22 mouse cellular contexts compared by ENCODE assay signal in genomic region chr14:85757343-85757742, GRCm38 (mm10).
DNase-seq lines count a peak whose midpoint lies in the region; ATAC-seq and TF ChIP-seq lines count a peak whose summit lies in the region.
"Had no signal": no experiment of that assay in that cellular context is flagged by ENCODE, and none has a peak within 500 bp of the region (broad histone marks: within the 10 kb centered on the region; RNA-seq: fewer than 3 reads in every experiment).

No protein-coding gene starts in this region.

- H3K27me3 ChIP-seq in lung, embryonic 14.5 days (ENCODE audit: insufficient read depth, low read length), result no peaks in the 10 kb centered on the region
- H3K27me3 ChIP-seq in lung, embryonic 15.5 days, result no peaks in the 10 kb centered on the region
- H3K27me3 ChIP-seq in lung, embryonic 16.5 days (ENCODE audit: control insufficient read depth, insufficient read depth, low read depth, low read length), result no peaks in the 10 kb centered on the region
- H3K27me3 ChIP-seq in lung, postnatal 0 days (replicated peaks; ENCODE audit: insufficient read depth, low read length), result no peaks in the 10 kb centered on the region
- H3K27me3 ChIP-seq: CH12.LX had no signal

- TF ChIP-seq CTCF in lung, embryonic 14.5 days (IDR thresholded peaks at IDR 0.05; ENCODE audit: low read depth), result no peak
- TF ChIP-seq CTCF in lung, adult 2 months (IDR thresholded peaks at IDR 0.05; ENCODE audit: insufficient read depth, low read length), result no peak
- no peak for TF ChIP-seq CTCF in lung, postnatal 0 days (IDR thresholded peaks at IDR 0.05)

- H3K36me3 ChIP-seq in lung, embryonic 14.5 days (ENCODE audit: insufficient read depth), result no peaks in the 10 kb centered on the region
- H3K36me3 ChIP-seq in lung, embryonic 15.5 days, result no peaks in the 10 kb centered on the region
- no peaks in the 10 kb centered on the region for H3K36me3 ChIP-seq in lung, embryonic 16.5 days (ENCODE audit: control insufficient read depth, insufficient read depth, low read length)
- no peaks in the 10 kb centered on the region for H3K36me3 ChIP-seq in lung, postnatal 0 days (ENCODE audit: insufficient read depth, low read length)
- H3K36me3 ChIP-seq: G1E had no signal

- no peaks in the 10 kb centered on the region for H3K9me3 ChIP-seq in lung, embryonic 14.5 days (ENCODE audit: low read depth, low read length)
- H3K9me3 ChIP-seq in lung, embryonic 15.5 days, result no peaks in the 10 kb centered on the region
- no peaks in the 10 kb centered on the region for H3K9me3 ChIP-seq in lung, embryonic 16.5 days (ENCODE audit: control insufficient read depth, low read length)
- no peaks in the 10 kb centered on the region for H3K9me3 ChIP-seq in lung, postnatal 0 days (ENCODE audit: low read length)

- no peak overlapping the region for H3K4me3 ChIP-seq in lung, embryonic 14.5 days (ENCODE audit: low read depth, low read length)
- no peak overlapping the region for H3K4me3 ChIP-seq in lung, adult 2 months (replicated peaks; ENCODE audit: extremely low read depth, low read depth, low read length)
- H3K4me3 ChIP-seq in lung, embryonic 15.5 days, result no peak overlapping the region
- H3K4me3 ChIP-seq in lung, embryonic 16.5 days (ENCODE audit: low read length), result no peak overlapping the region
- H3K4me3 ChIP-seq in lung, postnatal 0 days (ENCODE audit: low read depth, low read length), result no peak overlapping the region

- WGBS in lung, embryonic 14.5 days, result 65% methylated on average over 1 of the region's 1 CpGs
- 84% methylated on average over 1 of the region's 1 CpGs for WGBS in lung, adult 2 months
- 56% methylated on average over 1 of the region's 1 CpGs for WGBS in lung, embryonic 15.5 days
- 64% methylated on average over 1 of the region's 1 CpGs for WGBS in lung, embryonic 16.5 days
- 50% methylated on average over 1 of the region's 1 CpGs for WGBS in lung, postnatal 0 days

- no peak overlapping the region for H3K4me2 ChIP-seq in lung, embryonic 14.5 days
- H3K4me2 ChIP-seq in lung, embryonic 15.5 days, result no peak overlapping the region
- no peak overlapping the region for H3K4me2 ChIP-seq in lung, embryonic 16.5 days (ENCODE audit: low read depth, low read length)
- H3K4me2 ChIP-seq in lung, postnatal 0 days (replicated peaks; ENCODE audit: low read depth, low read length), result no peak overlapping the region

- no peak for TF ChIP-seq POLR2A in lung, adult 2 months (IDR thresholded peaks at IDR 0.05; ENCODE audit: borderline replicate concordance, extremely low read depth, low read depth, low read length)

- peak; percentile 69; the same call in 1 of the 2 replicates for ATAC-seq in lung, embryonic 14.5 days (ENCODE audit: insufficient read depth)
- no peak for ATAC-seq in lung, embryonic 15.5 days (ENCODE audit: borderline replicate concordance, extremely low read depth, low FRiP score, low TSS enrichment)
- ATAC-seq in lung, embryonic 16.5 days (ENCODE audit: low read depth), result peak; percentile 71
- peak; percentile 61 for ATAC-seq in lung, postnatal 0 days
- ATAC-seq: activated CD4-positive, CD25-positive, alpha-beta regulatory T cell, adult 4 months; CD4-positive, CD25-positive, alpha-beta regulatory T cell, adult 4 months; Patski had no signal

- no peaks in the 10 kb centered on the region for H3K4me1 ChIP-seq in lung, embryonic 14.5 days (ENCODE audit: insufficient read depth)
- H3K4me1 ChIP-seq in lung, adult 2 months (ENCODE audit: control insufficient read depth, insufficient read depth, low read length), result no peaks in the 10 kb centered on the region
- H3K4me1 ChIP-seq in lung, embryonic 15.5 days, result no peaks in the 10 kb centered on the region
- H3K4me1 ChIP-seq in lung, embryonic 16.5 days (replicated peaks; ENCODE audit: control insufficient read depth, insufficient read depth, low read length), result no peaks in the 10 kb centered on the region
- H3K4me1 ChIP-seq in lung, postnatal 0 days (ENCODE audit: insufficient read depth, low read depth, low read length), result no peaks in the 10 kb centered on the region

- DNase-seq in lung, embryonic 14.5 days, result no peak
- no peak for DNase-seq in lung, adult 2 months
- DNase-seq in lung, adult 18-20 months, result no peak
- DNase-seq in lung, postnatal 4 days, result no peak
- DNase-seq in lung, postnatal 0 days (ENCODE audit: low spot score), result no peak
- DNase-seq in lung, postnatal 25 days (ENCODE audit: low spot score), result no peak
- DNase-seq: adrenal gland, adult 2 months; adrenal gland, adult 8-10 months; adrenal gland, postnatal 10 days; adrenal gland, postnatal 14 days; adrenal gland, postnatal 25 days; adrenal gland, postnatal 36 days; B cell, adult 2 months; cerebellum, adult 11 months; cerebellum, adult 11-12 months had no signal

- no peak overlapping the region for H3K9ac ChIP-seq in lung, embryonic 14.5 days
- H3K9ac ChIP-seq in lung, embryonic 15.5 days, result no peak overlapping the region
- H3K9ac ChIP-seq in lung, embryonic 16.5 days (ENCODE audit: low read length), result no peak overlapping the region
- no peak overlapping the region for H3K9ac ChIP-seq in lung, postnatal 0 days (replicated peaks; ENCODE audit: low read depth)

- H3K27ac ChIP-seq in lung, embryonic 14.5 days (ENCODE audit: low read depth), result no peak overlapping the region
- peak overlapping the region; percentile 44 for H3K27ac ChIP-seq in lung, embryonic 15.5 days
- peak overlapping the region; percentile 39; the same call in 1 of the 2 replicates for H3K27ac ChIP-seq in lung, embryonic 16.5 days (ENCODE audit: low read length)
- H3K27ac ChIP-seq in lung, postnatal 0 days (ENCODE audit: low read length), result no peak overlapping the region

- no peak for TF ChIP-seq EP300 in lung, postnatal 0 days (IDR thresholded peaks at IDR 0.05)

Comparison
In these comparisons a context has a peak if more than half of its experiments do, and no peak if none do; other contexts are left out.
1. H3K27ac ChIP-seq: peak in lung, embryonic 15.5 days (single experiment) and lung, embryonic 16.5 days (single experiment); none in lung, embryonic 14.5 days (single experiment) and lung, postnatal 0 days (single experiment).